Mouse (Mus musculus) liver, embryonic 12.5 days (tissue): ENCODE measurements around the gene Smok3b. TPM values are rescaled to one million over a fixed set of nuclear protein-coding genes. Genes with fewer than 3 reads are reported as not detected.
A peak's percentile ranks its signal among the peaks of the same experiment; 100 is the strongest.

Source experiments
- ATAC-seq: fragments of 200-750 bp; cut with Nextera tagmentation; 2 replicates; pipeline ENCODE4 v1.8.0; 2017; ENCODE audit warnings: moderate number of reproducible peaks, mild to moderate bottlenecking, moderate library complexity
- H3K27ac ChIP-seq: fragments of 300-500 bp; sonication (generic); 2 replicates; pipeline ENCODE4 v1.5.1; 2016; ENCODE audit warnings: mild to moderate bottlenecking
- H3K27me3 ChIP-seq: fragments of 300-500 bp; sonication (generic); replicated peaks from 2 replicates; pipeline ENCODE4 v1.6.1; 2016; ENCODE audit warnings: mild to moderate bottlenecking, moderate library complexity
- H3K36me3 ChIP-seq: fragments of 300-500 bp; sonication (generic); 2 replicates; pipeline ENCODE4 v1.6.1; 2016; ENCODE audit warnings: mild to moderate bottlenecking, moderate library complexity
- H3K4me1 ChIP-seq: fragments of 300-500 bp; sonication (generic); 2 replicates; pipeline ENCODE4 v1.6.1; 2016
- H3K4me2 ChIP-seq: fragments of 300-500 bp; sonication (generic); 2 replicates; pipeline ENCODE4 v1.6.1; 2016; ENCODE audit warnings: mild to moderate bottlenecking, moderate library complexity
- H3K4me3 ChIP-seq: fragments of 300-500 bp; sonication (generic); 2 replicates; pipeline ENCODE4 v1.5.1; 2016; ENCODE audit warnings: mild to moderate bottlenecking, moderate library complexity
- H3K9ac ChIP-seq: fragments of 300-500 bp; sonication (generic); 2 replicates; pipeline ENCODE4 v1.6.1; 2016; ENCODE audit warnings: mild to moderate bottlenecking, moderate library complexity
- H3K9me3 ChIP-seq: fragments of 300-500 bp; sonication (generic); replicated peaks from 2 replicates; pipeline ENCODE4 v1.6.1; 2016; ENCODE audit warnings: mild to moderate bottlenecking, moderate library complexity
- WGBS: fragments of 180-500 bp; shearing (Covaris S2); methylation state at CpG from one replicate; pipeline ENCODE4 v1.1.7; 2016; ENCODE audit not compliant: insufficient replicate concordance; 5-methylcytosine and 5-hydroxymethylcytosine counted together
- polyA plus RNA-seq: library from polyadenylated mRNA; unstranded; fragments of >200 nt; fragmentation: Nextera tagmentation; extraction: Ambion mirVana; gene quantifications from 2 replicates; pipeline ENCODE4 v1.2.1, GENCODE M21; 2016

Smok3b gene
- polyA plus RNA-seq, 1 experiment from 2014 or later = not detected

GRCm38 (mm10) chr5:138086842-138087241 is 65.6 kb downstream of the Smok3b start:
- Histone ChIP-seq H3K9ac (peak overlapping the region; percentile 94; the same call in 1 of the 2 replicates), H3K4me2 (peak overlapping the region; percentile 82), H3K27ac (no peak overlapping the region), H3K36me3 (peaks cover 17% of the 10 kb centered on the region), H3K9me3 (no peaks in the 10 kb centered on the region), H3K4me1 (peaks cover 52% of the 10 kb centered on the region), H3K27me3 (no peaks in the 10 kb centered on the region), H3K4me3 (no peak overlapping the region)
- 78% methylated on average over 3 of the region's 3 CpGs for WGBS
- ATAC-seq = no peak

- Histone ChIP-seq H3K4me2 (peak overlapping the region; percentile 29), H3K4me3 (no peak overlapping the region), H3K27ac (0 out of 2 replicates have a peak overlapping the region, but pooled peaks have one; percentile 49), H3K27me3 (no peaks in the 10 kb centered on the region), H3K4me1 (peaks cover 52% of the 10 kb centered on the region), H3K9me3 (no peaks in the 10 kb centered on the region), H3K9ac (no peak overlapping the region; the same call in 1 of the 2 replicates), H3K36me3 (peaks cover 26% of the 10 kb centered on the region)
- WGBS = 73% methylated on average over 3 of the region's 3 CpGs
- no peak for ATAC-seq
These were observed 67.1 kb downstream of the Smok3b start for GRCm38 (mm10) chr5:138088366-138088765.

GRCm38 (mm10) chr5:138089108-138089551 is 67.9 kb downstream of the Smok3b start:
- peak overlapping the region; percentile 29 for H3K4me2 ChIP-seq
- peaks cover 34% of the 10 kb centered on the region for H3K36me3 ChIP-seq
- WGBS = 68% methylated on average over 6 of the region's 6 CpGs
- H3K27me3 ChIP-seq = no peaks in the 10 kb centered on the region
- no peaks in the 10 kb centered on the region for H3K9me3 ChIP-seq
- H3K9ac ChIP-seq = no peak overlapping the region
- H3K4me3 ChIP-seq = no peak overlapping the region
- H3K4me1 ChIP-seq = peaks cover 46% of the 10 kb centered on the region
- H3K27ac ChIP-seq = peak overlapping the region; percentile 49; the same call in 1 of the 2 replicates
- ATAC-seq = no peak

- Histone ChIP-seq H3K36me3 (peaks cover 45% of the 10 kb centered on the region), H3K27ac (no peak overlapping the region), H3K9ac (no peak overlapping the region), H3K4me3 (no peak overlapping the region), H3K27me3 (no peaks in the 10 kb centered on the region), H3K4me2 (no peak overlapping the region), H3K9me3 (no peaks in the 10 kb centered on the region), H3K4me1 (peaks cover 41% of the 10 kb centered on the region)
- WGBS = 80% methylated on average over 3 of the region's 3 CpGs
- no peak for ATAC-seq
These were observed 69.0 kb downstream of the Smok3b start for GRCm38 (mm10) chr5:138090271-138090670.

- Histone ChIP-seq H3K4me3 (no peak overlapping the region), H3K36me3 (peaks cover 50% of the 10 kb centered on the region), H3K4me1 (peaks cover 41% of the 10 kb centered on the region), H3K9ac (no peak overlapping the region), H3K27ac (no peak overlapping the region), H3K27me3 (no peaks in the 10 kb centered on the region), H3K9me3 (no peaks in the 10 kb centered on the region), H3K4me2 (no peak overlapping the region)
- WGBS = 88% methylated on average over 5 of the region's 5 CpGs
- no peak for ATAC-seq
These were observed 69.5 kb downstream of the Smok3b start for GRCm38 (mm10) chr5:138090737-138091136.

GRCm38 (mm10) chr5:138092771-138093170 is 71.5 kb downstream of the Smok3b start:
- Histone ChIP-seq H3K4me2 (no peak overlapping the region), H3K9me3 (no peaks in the 10 kb centered on the region), H3K4me3 (no peak overlapping the region), H3K4me1 (peaks cover 22% of the 10 kb centered on the region), H3K36me3 (peaks cover 62% of the 10 kb centered on the region), H3K27me3 (no peaks in the 10 kb centered on the region), H3K27ac (no peak overlapping the region), H3K9ac (no peak overlapping the region)
- WGBS = 87% methylated on average over 4 of the region's 4 CpGs
- ATAC-seq = no peak

- Histone ChIP-seq H3K4me3 (no peak overlapping the region), H3K4me1 (peaks cover 6% of the 10 kb centered on the region; the same call in 1 of the 2 replicates), H3K36me3 (peaks cover 72% of the 10 kb centered on the region), H3K9me3 (no peaks in the 10 kb centered on the region), H3K9ac (no peak overlapping the region), H3K27ac (no peak overlapping the region), H3K4me2 (no peak overlapping the region), H3K27me3 (no peaks in the 10 kb centered on the region)
- ATAC-seq = no peak; the same call in 1 of the 2 replicates
- 87% methylated on average over 6 of the region's 6 CpGs for WGBS
These were observed 73.2 kb downstream of the Smok3b start for GRCm38 (mm10) chr5:138094474-138094873.

Other genes starting within 250 kb of the Smok3b start
- gene Ppp1r35, start 242.6 kb upstream of the Smok3b start, polyA plus RNA-seq = 38.6 and 39.2 TPM in 2 replicates
- gene Mepce, start 233.8 kb upstream of the Smok3b start, polyA plus RNA-seq = 9.0 and 9.2 TPM in 2 replicates
- 6.9 and 7.5 TPM in 2 replicates for gene Zcwpw1, start 233.6 kb upstream of the Smok3b start, polyA plus RNA-seq
- 1.0 and 1.4 TPM in 2 replicates for gene Pilra, start 185.1 kb upstream of the Smok3b start, polyA plus RNA-seq
- 1.3 and 1.7 TPM in 2 replicates for gene Pilrb1, start 163.3 kb upstream of the Smok3b start, polyA plus RNA-seq
- 0.69 and 0.92 TPM in 2 replicates for gene Pilrb2, start 149.6 kb upstream of the Smok3b start, polyA plus RNA-seq
- 1.0 and 1.3 TPM in 2 replicates for gene Cyp3a13, start 99.8 kb upstream of the Smok3b start, polyA plus RNA-seq
- gene Gjc3, start 58.3 kb upstream of the Smok3b start, polyA plus RNA-seq = not detected in 2 replicates
- not detected in 2 replicates for gene Azgp1, start 39.9 kb upstream of the Smok3b start, polyA plus RNA-seq
- not detected in 2 replicates for gene Smok3a, start 168 bp upstream of the Smok3b start, polyA plus RNA-seq
- not detected in 2 replicates for gene Smok3c, start 31.8 kb downstream of the Smok3b start, polyA plus RNA-seq
- 7.3 and 8.2 TPM in 2 replicates for gene Zkscan1, start 63.7 kb downstream of the Smok3b start, polyA plus RNA-seq
- gene Zscan21, start 95.5 kb downstream of the Smok3b start, polyA plus RNA-seq = 19.0 and 19.6 TPM in 2 replicates
- gene Zfp113, start 134.3 kb downstream of the Smok3b start, polyA plus RNA-seq = 4.8 and 5.7 TPM in 2 replicates
- gene Cops6, start 139.6 kb downstream of the Smok3b start, polyA plus RNA-seq = 181 and 191 TPM in 2 replicates
- 7.9 and 8.3 TPM in 2 replicates for gene Ap4m1, start 150.6 kb downstream of the Smok3b start, polyA plus RNA-seq
- 268 and 271 TPM in 2 replicates for gene Mcm7, start 151.0 kb downstream of the Smok3b start, polyA plus RNA-seq
- 58.0 and 58.2 TPM in 2 replicates for gene Taf6, start 166.0 kb downstream of the Smok3b start, polyA plus RNA-seq
- 20.3 and 21.3 TPM in 2 replicates for gene Cnpy4, start 166.1 kb downstream of the Smok3b start, polyA plus RNA-seq
- gene Mblac1, start 172.9 kb downstream of the Smok3b start, polyA plus RNA-seq = 4.3 TPM in 2 replicates
- not detected in 2 replicates for gene Nxpe5, start 204.5 kb downstream of the Smok3b start, polyA plus RNA-seq
- 31.3 and 31.8 TPM in 2 replicates for gene Lamtor4, start 234.1 kb downstream of the Smok3b start, polyA plus RNA-seq
- gene BC037034, start 242.6 kb downstream of the Smok3b start, polyA plus RNA-seq = 8.7 and 8.9 TPM in 2 replicates